Mouse (Mus musculus) lung, embryonic 16.5 days (tissue): ENCODE results near the gene Sctr. TPM values are rescaled to one million over a fixed set of nuclear protein-coding genes. Genes with fewer than 3 reads are reported as not detected.

Experiments used
- ATAC-seq: fragments of 200-750 bp; cut with Nextera tagmentation; 2 replicates; pipeline ENCODE4 v1.8.0; 2017; ENCODE audit warnings: low read depth, mild to moderate bottlenecking, moderate library complexity
- H3K27ac ChIP-seq: fragments of 300-500 bp; sonication (generic); 2 replicates; pipeline ENCODE4 v1.5.1; 2014; ENCODE audit warnings: mild to moderate bottlenecking, control low read depth, low read length
- H3K27me3 ChIP-seq: fragments of 300-500 bp; sonication (generic); 2 replicates; pipeline ENCODE4 v1.6.1; 2014; ENCODE audit warnings: low read depth, low read length, mixed read lengths; ENCODE audit not compliant: control insufficient read depth, insufficient read depth
- H3K36me3 ChIP-seq: fragments of 300-500 bp; sonication (generic); 2 replicates; pipeline ENCODE4 v1.6.1; 2014; ENCODE audit warnings: low read length; ENCODE audit not compliant: control insufficient read depth, insufficient read depth
- H3K4me1 ChIP-seq: fragments of 300-500 bp; sonication (generic); replicated peaks from 2 replicates; pipeline ENCODE4 v1.6.1; 2014; ENCODE audit warnings: low read length, mixed read lengths; ENCODE audit not compliant: control insufficient read depth, insufficient read depth
- H3K4me2 ChIP-seq: fragments of 300-500 bp; sonication (generic); 2 replicates; pipeline ENCODE4 v1.6.1; 2014; ENCODE audit warnings: low read depth, low read length, control low read depth
- H3K4me3 ChIP-seq: fragments of 300-500 bp; sonication (generic); 2 replicates; pipeline ENCODE4 v1.5.1; 2014; ENCODE audit warnings: mild to moderate bottlenecking, low read length, control low read depth
- H3K9ac ChIP-seq: fragments of 300-500 bp; sonication (generic); 2 replicates; pipeline ENCODE4 v1.6.1; 2014; ENCODE audit warnings: low read length, control low read depth
- H3K9me3 ChIP-seq: fragments of 300-500 bp; sonication (generic); 2 replicates; pipeline ENCODE4 v1.6.1; 2016; ENCODE audit warnings: low read length; ENCODE audit not compliant: control insufficient read depth
- WGBS: fragments of 180-500 bp; shearing (Covaris S2); extraction: QIAGEN DNeasy Blood & Tissue Kit; methylation state at CpG from one replicate; pipeline ENCODE4 v1.1.7; 2014; 5-methylcytosine and 5-hydroxymethylcytosine counted together
- polyA plus RNA-seq: library from polyadenylated mRNA; unstranded; fragments of >200 nt; fragmentation: Nextera tagmentation; extraction: Ambion mirVana; gene quantifications from 2 replicates; pipeline ENCODE4 v1.2.1, GENCODE M21; 2015

Gene Sctr
- polyA plus RNA-seq, 1 experiment from 2014 or later: 0.16 TPM

DNA sequence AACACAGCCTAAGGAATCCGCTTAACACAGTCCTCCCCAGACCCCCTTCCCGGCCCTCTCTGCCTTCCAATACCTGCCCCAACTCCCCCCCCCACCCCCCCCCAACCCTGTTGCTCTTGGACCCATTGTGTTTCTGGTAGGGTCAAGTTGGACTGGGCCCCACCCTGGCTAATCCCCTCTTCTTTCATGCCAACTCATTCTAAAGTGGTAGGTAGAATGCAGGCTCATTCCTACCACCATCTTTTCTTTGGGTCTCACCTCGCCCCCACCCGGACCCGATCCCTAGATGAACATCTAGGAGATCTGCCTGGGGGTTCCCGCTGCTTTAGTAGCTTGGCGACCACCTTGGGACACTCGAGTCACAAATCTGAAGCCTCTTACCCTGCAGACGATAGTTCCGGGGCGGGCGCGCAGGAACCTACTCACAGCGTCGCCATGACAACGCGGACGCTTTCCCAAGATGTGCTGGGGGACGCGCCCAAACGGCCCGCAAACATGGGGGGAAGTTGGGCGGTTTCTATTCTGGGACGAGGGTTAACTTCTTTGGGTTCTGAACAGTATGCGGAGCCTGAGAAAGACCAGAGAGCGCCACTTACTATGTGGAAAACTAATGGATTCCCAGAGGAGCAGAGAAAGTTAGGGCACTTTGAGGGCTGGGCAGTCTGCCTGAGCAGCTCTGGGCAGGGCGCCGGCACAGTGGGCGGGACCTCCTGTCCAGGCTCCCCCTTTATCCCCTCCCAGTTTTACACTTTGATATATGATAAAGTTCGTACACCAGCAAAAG lies 9.7 kb upstream of the Sctr start, which contains the start of gene Cfap221:
Cfap221 (minus strand) TSS at position 437 of the 784 bp plus-strand sequence.
- peak within 1 kb of the TSS; percentile 58 for H3K9ac ChIP-seq
- peak; percentile 97 for ATAC-seq
- no peak within 1 kb of the TSS for H3K27ac ChIP-seq
- peak within 1 kb of the TSS; percentile 88 for H3K4me2 ChIP-seq
- H3K9me3 ChIP-seq: no peaks in the 10 kb centered on the region
- no peaks in the 10 kb centered on the region for H3K36me3 ChIP-seq
- H3K27me3 ChIP-seq: no peaks in the 10 kb centered on the region
- 7% methylated on average over 30 of the region's 30 CpGs for WGBS
- H3K4me3 ChIP-seq: peak within 1 kb of the TSS; percentile 58
- peaks cover 4% of the 10 kb centered on the region for H3K4me1 ChIP-seq

DNA sequence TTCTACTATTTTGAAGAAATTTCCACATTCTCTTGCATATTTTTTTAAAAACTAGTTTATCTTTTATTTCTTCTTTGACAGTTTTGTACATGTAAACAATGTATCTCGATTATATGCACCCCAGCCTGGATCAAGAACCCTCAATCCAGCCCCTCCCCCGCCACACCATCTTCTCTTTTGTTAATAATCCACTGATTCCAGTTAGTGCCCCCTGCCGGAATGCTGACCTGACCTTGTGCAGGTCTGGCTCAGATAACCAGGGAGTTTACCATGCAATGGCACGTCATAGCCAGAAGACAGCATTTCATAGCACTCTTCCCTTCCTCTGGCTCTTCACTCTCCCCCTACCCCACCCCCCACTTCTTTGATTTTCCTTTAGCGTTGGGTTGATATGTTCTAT lies 9.1 kb upstream of the Sctr start:
- Histone ChIP-seq H3K27me3 (no peaks in the 10 kb centered on the region), H3K4me1 (peaks cover 4% of the 10 kb centered on the region), H3K9ac (no peak overlapping the region), H3K9me3 (no peaks in the 10 kb centered on the region), H3K4me2 (peak overlapping the region; percentile 88), H3K27ac (no peak overlapping the region), H3K36me3 (no peaks in the 10 kb centered on the region), H3K4me3 (peak overlapping the region; percentile 58)
- peak; percentile 19; the same call in 1 of the 2 replicates for ATAC-seq
- WGBS: 17% methylated on average over 5 of the region's 5 CpGs

GRCm38 (mm10) chr1:120007851-120008588 lies 1.3 kb downstream of the Sctr start:
- 33% methylated on average over 11 of the region's 11 CpGs for WGBS
- H3K27me3 ChIP-seq: peaks cover 14% of the 10 kb centered on the region; the same call in 1 of the 2 replicates
- ATAC-seq: no peak
- no peak overlapping the region for H3K27ac ChIP-seq
- peaks cover 7% of the 10 kb centered on the region for H3K4me1 ChIP-seq
- no peaks in the 10 kb centered on the region for H3K36me3 ChIP-seq
- H3K4me2 ChIP-seq: peak overlapping the region; percentile 62
- no peaks in the 10 kb centered on the region for H3K9me3 ChIP-seq
- peak overlapping the region; percentile 41 for H3K4me3 ChIP-seq
- 0 out of 2 replicates have a peak overlapping the region, but pooled peaks have one; percentile 30 for H3K9ac ChIP-seq

- Histone ChIP-seq H3K36me3 (no peaks in the 10 kb centered on the region), H3K9me3 (no peaks in the 10 kb centered on the region), H3K27ac (no peak overlapping the region), H3K4me3 (no peak overlapping the region), H3K27me3 (peaks cover 3% of the 10 kb centered on the region; the same call in 1 of the 2 replicates), H3K9ac (no peak overlapping the region), H3K4me2 (no peak overlapping the region), H3K4me1 (peaks cover 3% of the 10 kb centered on the region; the same call in 1 of the 2 replicates)
- ATAC-seq: no peak
- 81% methylated on average over 12 of the region's 12 CpGs for whole genome bisulfite sequencing
Measured at GRCm38 (mm10) chr1:120012638-120013037, 5.9 kb downstream of the Sctr start.

- Histone ChIP-seq H3K9me3 (no peaks in the 10 kb centered on the region), H3K9ac (no peak overlapping the region), H3K27me3 (no peaks in the 10 kb centered on the region), H3K4me1 (peaks cover 3% of the 10 kb centered on the region; the same call in 1 of the 2 replicates), H3K4me2 (no peak overlapping the region), H3K4me3 (no peak overlapping the region), H3K27ac (no peak overlapping the region), H3K36me3 (no peaks in the 10 kb centered on the region)
- ATAC-seq: no peak
Measured at GRCm38 (mm10) chr1:120013111-120013510, 6.4 kb downstream of the Sctr start.

- Histone ChIP-seq H3K9ac (no peak overlapping the region), H3K27ac (no peak overlapping the region), H3K9me3 (no peaks in the 10 kb centered on the region), H3K27me3 (no peaks in the 10 kb centered on the region), H3K4me2 (no peak overlapping the region), H3K4me3 (no peak overlapping the region), H3K36me3 (no peaks in the 10 kb centered on the region), H3K4me1 (no peaks in the 10 kb centered on the region)
- 71% methylated on average over 2 of the region's 2 CpGs for WGBS
- ATAC-seq: no peak
Measured at GRCm38 (mm10) chr1:120016240-120016639, 9.5 kb downstream of the Sctr start.

DNA sequence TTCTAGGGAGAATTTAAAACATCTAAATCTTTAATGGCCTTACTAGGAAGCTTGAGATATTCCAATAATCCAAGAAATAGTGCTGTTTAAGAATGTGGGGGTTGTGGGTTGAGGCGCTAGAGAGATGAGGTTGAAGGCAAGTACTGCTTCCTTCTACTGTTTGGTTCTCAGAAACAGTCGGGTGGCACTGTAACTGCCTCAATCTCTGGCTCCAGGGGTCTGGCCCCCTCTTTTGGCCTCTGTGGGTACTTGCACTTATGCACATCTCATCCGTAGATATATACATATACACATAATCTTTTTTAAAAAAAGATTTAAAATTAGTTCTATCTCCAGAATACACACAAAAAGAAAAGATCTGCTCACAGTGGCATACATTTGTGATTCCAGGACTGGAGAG lies 12.2 kb downstream of the Sctr start:
- 54% methylated on average over 3 of the region's 3 CpGs for WGBS

GRCm38 (mm10) chr1:120019428-120019827 lies 12.7 kb downstream of the Sctr start:
- Histone ChIP-seq H3K9ac (no peak overlapping the region), H3K27me3 (no peaks in the 10 kb centered on the region), H3K4me1 (no peaks in the 10 kb centered on the region), H3K4me2 (no peak overlapping the region), H3K4me3 (no peak overlapping the region), H3K9me3 (no peaks in the 10 kb centered on the region), H3K36me3 (no peaks in the 10 kb centered on the region), H3K27ac (no peak overlapping the region)
- no peak for ATAC-seq
- 84% methylated on average over 12 of the region's 12 CpGs for WGBS

More for the DNA sequence above, 12.2 kb downstream of the Sctr start:
- no peaks in the 10 kb centered on the region for H3K4me1 ChIP-seq
- ATAC-seq: no peak
- H3K27me3 ChIP-seq: no peaks in the 10 kb centered on the region
- no peak overlapping the region for H3K9ac ChIP-seq
- no peaks in the 10 kb centered on the region for H3K36me3 ChIP-seq
- H3K27ac ChIP-seq: no peak overlapping the region
- no peak overlapping the region for H3K4me3 ChIP-seq
- H3K4me2 ChIP-seq: no peak overlapping the region
- no peaks in the 10 kb centered on the region for H3K9me3 ChIP-seq

GRCm38 (mm10) chr1:120020322-120020897 lies 13.7 kb downstream of the Sctr start:
- no peak for ATAC-seq
- Histone ChIP-seq H3K4me1 (no peaks in the 10 kb centered on the region), H3K9ac (no peak overlapping the region), H3K27ac (no peak overlapping the region), H3K4me3 (no peak overlapping the region), H3K4me2 (no peak overlapping the region), H3K27me3 (no peaks in the 10 kb centered on the region), H3K9me3 (no peaks in the 10 kb centered on the region), H3K36me3 (no peaks in the 10 kb centered on the region)
- WGBS: 62% methylated on average over 7 of the region's 7 CpGs
